Mouse (Mus musculus): Measurements from ENCODE around the gene 1700019N19Rik.

- TF ChIP-seq CTCF (IDR thresholded peaks at IDR 0.05; ENCODE audit: extremely low read depth, insufficient read depth, low read length) (no peak), POLR2A (IDR thresholded peaks at IDR 0.05; ENCODE audit: extremely low read depth, insufficient read depth, low read length) (no peak)
Observed at GRCm38 (mm10) chr19:58829575-58829974, 35.3 kb upstream of the 1700019N19Rik start.

Data from cortical plate, adult 2 months (tissue).